Mouse (Mus musculus): ENCODE data around the gene Ina.

DNA sequence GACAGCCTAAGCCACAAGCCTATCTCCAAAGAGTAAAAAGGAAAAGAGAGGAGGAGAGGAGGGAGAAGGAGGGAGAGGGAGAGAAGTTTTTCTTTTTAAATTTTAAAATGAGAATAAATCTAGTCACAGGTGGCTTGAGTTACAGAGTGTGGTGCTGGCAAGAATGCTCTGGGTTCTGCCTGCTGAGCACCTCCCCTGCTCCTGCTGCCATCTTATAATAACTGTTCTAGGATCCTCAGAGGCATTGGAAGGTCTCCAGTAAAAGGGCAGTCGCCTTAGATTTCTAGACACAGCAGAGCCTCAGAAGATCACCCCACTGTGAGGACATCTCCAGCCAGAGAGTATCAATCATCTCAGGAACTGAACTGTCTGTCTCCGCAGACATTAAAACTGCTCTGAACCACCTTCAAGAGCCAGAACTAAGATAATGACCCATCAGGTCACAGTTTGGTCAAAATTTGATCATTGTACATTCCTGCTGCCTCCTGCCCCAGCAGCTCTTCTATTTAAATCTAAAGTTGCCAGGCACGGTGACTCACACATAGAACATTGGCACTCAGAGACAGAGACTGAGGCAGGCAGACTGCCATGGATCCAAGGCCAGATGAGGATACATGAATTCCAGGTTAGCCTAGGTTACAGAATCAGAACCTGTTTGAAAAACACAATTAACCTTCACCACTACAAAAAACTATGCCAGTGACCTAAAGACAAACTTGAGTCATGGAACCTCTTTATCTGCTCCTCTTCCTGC is 26.4 kb downstream of the Ina start:
- TF ChIP-seq POLR2A (IDR thresholded peaks at IDR 0.05; ENCODE audit: low read depth, low read length), result no peak
- no peak for TF ChIP-seq CTCF (conservative IDR thresholded peaks at IDR 0.05; ENCODE audit: insufficient read depth, insufficient read length, low read depth, low read length)

Measured in kidney, adult 2 months (tissue).